Mouse (Mus musculus): ENCODE measurements around the gene Asl.

Asl gene

DNA sequence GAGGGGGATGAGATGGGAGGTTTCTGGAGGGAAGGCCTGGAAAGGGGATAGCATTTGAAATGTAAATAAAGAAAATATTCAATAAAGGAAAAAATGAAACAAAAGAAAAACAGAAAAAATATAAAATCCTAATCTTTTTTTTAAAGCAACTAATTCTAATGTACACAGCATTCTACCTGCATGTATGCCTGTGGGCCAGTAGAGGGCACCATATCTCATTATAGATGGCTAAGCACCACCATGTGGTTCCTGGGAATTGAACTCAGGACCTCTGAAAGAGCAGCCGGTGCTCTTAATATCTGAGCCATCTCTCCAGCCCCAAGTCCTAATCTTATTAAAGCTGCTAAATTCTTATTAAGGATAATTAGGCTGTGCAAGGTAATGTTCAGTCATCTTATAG, 21.7 kb downstream of the Asl start:
- DNase-seq (ENCODE audit: low read depth, low spot score) = no peak

DNA sequence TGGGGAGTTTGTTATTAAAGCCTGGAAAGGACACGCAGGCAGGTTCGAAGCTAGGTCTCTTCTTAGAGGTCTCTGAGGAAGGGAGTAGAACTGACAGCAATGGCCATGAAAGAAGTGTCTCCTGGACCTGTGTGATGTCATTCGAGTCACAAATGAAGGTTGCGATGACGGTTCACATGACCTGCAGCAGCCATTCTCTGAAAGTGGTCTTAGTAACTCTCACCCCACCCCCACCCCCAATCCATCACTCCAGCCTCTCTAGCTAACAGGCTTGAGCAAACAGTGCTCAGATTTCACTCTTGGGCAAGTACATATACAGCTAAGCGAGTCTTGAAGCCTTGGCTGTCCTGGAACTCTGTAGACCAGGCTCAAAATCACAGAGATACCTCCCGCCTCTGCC, 25.8 kb downstream of the Asl start:
- no peak for DNase-seq (ENCODE audit: low read depth, low spot score)

DNA sequence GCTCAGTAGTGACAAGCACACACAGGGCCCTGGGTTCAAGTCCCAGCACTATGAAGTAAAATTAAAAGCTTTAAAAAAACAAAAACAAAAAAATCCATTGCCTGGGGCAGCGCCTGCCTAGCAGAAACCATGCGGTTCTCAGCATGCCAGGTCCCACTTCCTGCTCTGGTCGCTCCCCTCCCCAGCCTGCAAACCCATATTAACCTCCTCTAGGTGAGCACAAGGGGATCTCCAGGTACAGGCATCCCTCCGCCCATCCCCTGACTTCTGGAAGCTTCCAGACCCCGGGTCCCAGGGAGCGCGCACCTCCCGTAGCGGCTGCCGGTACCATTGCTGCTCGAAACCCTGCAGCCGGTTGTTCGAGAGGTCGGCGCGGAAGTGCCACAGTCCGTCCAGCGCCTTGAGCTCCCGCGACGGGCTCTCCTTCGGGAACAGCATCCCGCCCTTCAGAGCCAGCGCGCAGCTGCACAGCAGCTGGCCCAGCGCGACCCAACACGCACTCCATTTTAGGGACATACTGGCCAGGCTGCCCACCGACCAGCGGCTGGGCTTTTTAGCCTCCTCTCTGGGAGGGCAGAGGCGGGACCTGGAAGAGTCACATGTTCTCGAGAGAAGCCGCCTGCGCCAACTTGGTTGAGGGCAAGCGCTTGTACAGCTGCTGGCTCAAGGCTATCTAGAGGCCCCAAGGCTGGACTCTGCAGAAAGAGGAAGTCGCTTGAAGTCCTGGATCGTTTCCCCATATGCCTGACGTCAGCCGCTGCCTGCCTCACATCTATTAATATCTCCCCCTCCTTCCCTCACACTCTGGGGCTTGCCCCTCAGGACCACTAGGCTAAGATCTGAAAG, 26.5 kb downstream of the Asl start, which contains the start of gene Gusb:
TSS of gene Gusb (minus strand) at position 749 of the 846 bp plus-strand sequence.
- DNase-seq (ENCODE audit: low read depth, low spot score) = no peak

DNA sequence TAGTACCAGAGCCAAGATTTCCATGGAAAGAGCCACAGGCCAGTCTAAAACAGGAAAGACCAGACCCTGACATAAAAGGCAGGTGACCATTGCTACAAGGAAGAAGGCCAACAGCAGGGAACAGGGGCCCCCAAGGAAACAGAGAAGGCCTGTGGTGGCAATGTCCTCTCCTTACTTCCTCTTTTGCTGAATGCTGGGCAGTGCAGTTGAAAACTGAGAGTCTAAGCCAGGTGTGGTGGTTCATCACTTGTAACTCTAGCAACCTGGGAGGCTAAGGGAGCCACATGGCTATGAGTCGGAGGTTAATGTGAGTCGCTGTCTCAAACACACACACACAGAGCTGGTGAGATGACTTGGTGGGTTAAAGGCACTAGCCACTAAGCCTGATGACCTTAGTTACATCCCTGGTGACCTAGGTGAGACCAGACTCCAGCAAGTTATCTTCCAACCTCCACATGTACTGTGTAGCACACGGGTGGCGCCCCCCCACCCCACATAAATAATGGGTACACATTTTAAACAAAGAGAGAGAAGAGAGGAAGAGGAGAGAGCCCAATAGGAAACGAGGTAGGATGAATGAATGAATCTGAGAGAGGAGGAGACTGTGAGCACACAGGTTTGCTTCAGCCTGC, 27.6 kb downstream of the Asl start:
- no peak for DNase-seq (ENCODE audit: low read depth, low spot score)

DNA sequence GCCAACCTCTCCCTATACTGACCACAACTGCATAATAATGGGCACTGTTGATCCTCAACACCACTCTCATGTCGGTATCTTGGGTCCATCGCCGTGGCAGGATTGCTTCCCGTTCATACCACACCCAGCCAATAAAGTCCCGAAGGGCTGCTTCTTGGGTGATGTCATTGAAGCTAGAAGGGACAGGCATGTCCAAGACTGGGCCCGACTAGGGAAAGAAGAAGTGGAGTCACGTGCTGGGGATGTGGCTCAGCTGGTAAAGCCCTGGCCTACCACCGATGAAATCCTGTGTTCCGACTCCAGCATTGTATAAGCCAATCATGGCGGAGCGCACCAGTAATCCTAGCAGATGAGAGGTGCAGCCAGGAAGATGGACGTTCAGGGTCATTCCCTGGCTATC, 28.3 kb downstream of the Asl start:
- DNase-seq (ENCODE audit: low read depth, low spot score) = no peak

DNA sequence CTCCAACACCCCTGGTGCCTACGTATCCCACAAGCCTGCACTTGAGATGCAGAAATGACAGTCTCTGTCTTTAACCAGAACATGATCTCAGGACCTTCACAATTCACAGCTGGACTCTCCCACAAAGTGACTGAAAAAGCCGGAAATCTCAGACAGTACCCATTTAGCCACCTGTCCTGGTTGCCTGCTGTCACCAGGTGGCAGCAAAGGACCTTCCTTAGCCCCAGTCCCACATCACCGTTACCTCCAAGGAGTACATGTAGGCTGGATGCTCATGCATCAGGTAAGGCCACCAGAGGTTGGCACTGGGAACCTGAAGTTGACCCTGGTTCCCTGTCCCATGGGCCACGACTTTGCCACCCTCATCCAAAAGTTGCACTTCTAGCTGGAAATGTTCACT, 29.9 kb downstream of the Asl start:
- DNase-seq (ENCODE audit: low read depth, low spot score) = peak; percentile 74

DNA sequence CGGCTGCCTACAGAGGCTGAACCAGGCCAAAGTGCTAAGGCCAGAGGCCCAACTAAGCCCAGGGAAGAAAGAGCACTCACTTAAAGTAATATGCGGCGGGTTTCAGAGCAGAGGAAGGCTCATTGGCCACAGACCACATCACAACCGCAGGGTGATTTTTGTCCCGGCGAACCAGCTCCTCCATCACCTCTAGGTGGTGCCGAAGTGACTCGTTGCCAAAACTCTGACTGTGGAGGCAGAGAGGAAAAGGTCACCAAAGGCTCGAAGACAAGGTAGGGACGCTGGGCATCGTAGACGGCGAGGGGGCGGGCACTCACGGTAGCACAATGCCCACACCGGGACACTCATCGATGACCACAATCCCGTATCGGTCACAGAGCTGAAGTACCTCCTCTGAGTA, 31.3 kb downstream of the Asl start:
- DNase-seq (ENCODE audit: low read depth, low spot score) = peak; percentile 36

DNA sequence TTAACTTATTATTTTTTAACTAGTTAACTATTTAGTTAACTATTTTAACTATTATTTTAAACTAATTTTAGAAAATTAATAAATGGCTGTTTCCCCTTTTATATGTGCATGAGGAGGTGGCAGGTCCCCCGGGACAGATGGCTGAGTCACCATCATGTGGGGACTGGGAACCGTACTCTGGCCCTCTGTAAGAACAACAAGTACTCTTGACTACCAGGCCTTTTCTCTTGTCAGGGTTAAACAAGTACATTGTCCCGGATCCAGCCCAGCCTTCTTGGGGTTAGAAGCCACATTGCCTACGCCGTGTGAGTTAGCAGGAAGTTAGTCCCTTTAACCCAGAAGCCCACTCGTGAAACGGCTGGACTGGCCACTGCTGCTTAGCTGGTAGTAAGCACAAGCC, 34.1 kb downstream of the Asl start:
- DNase-seq (ENCODE audit: low read depth, low spot score) = no peak

DNA sequence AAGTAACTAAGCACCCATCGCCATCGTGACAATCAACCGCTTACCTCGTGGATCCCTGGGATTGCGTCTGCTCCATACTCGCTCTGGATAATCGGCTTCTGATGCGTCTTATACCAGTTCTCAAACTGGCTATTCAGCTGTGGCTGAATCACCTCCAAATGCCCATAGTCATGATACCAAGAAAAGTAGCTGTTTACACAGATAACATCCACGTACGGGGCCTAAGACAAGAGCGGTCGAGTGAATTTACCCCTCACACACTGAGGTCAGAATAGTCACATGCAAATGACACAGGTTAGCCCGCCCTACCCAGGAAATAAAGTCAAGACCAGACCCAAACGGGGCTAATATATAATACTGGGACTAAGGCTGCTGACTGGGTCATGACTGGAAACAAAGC, 35.7 kb downstream of the Asl start:
- DNase-seq (ENCODE audit: low read depth, low spot score) = no peak

DNA sequence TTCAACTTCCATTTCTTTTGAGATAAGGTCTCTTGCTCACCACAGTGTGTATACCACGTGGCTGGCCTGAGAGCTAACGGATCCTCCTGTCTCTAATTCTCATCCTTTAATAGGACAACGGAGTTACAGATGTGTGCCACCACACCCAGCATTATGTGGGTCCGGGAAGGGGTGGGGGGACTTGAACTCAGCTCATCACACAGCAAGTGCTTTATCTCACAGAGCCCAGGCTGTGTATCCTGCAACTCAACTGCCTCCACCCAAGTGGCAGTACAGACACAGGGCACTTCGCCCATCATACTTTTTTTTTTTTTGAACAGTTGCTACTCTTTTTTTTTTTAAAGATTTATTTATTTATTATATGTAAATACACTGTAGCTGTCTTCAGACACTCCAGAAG, 37.1 kb downstream of the Asl start:
- no peak for DNase-seq (ENCODE audit: low read depth, low spot score)

DNA sequence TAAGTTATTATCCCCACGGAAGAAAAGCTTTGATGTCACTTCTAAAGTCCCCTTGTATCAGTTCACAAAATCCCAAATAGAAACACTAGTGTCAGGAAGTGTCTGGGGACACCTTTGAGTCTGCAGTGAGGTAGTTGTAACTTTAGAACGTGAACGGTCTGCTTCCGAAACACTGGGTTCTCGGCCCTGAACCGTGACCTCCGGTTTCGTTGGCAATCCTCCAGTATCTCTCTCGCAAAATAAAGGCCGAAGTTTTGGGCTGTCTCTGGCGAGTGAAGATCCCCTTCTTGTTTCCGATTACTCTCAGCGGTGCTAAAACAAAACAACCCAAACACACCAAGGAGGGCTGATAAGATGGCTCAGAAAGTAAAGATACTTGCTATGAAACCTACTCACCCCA, 39.7 kb downstream of the Asl start:
- no peak for DNase-seq (ENCODE audit: low read depth, low spot score)

DNA sequence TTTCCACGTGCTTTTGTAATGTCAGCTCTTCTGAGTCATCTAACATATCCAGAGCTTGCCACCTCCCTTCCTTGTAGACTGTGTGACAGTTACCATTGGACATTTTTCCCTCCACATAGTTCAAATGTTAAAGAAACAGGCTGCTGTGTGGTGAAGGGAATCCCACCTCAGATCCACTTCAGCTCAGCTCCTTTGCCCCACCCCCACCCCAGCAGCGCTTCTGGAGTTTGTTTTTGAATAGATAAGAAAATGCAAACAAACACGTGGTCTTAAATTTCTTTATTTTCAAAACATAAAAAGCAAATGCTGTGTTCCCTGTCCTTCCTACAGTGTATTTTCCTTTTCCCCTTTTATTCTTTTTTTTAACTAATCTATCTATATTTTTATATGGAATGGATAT, 48.8 kb downstream of the Asl start:
- no peak for DNase-seq (ENCODE audit: low read depth, low spot score)

DNA sequence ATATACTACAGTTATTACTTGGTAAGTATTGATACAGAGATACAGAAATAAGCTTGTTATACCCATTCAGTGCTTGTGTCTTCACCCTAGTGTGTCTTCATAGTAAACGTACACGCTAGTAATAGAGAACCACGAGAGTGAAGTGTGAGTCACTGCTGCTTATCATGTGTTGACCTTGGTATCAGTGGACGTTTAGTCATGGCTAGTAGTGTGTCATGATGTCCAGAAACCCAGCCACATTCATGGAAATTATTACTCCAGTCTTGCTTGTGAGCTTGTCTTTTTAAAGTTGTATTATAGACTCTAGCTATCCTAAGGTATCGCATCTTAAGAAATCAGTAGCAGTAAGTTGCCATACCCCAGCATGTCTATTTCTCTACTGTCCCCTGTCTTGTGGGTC, 50.4 kb downstream of the Asl start:
- no peak for DNase-seq (ENCODE audit: low read depth, low spot score)

DNA sequence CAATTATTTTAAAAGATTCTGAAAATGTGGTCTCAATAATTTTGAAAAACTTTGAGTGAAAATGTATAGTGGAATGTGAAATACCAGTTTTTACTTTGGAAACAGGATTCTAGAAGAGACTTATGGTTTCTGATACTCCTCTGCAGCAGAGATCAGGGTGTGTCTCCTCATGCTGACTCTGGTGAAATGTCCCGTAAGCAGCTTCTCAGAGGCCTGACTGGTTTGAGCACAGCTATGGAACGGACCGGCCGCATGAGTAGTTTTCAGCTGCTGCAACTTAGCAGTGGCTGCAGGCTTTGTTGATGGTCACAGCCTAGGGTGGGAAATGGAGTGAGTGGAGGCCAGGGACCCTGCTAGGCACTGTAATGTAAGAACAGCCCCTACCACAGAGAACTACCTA, 51.3 kb downstream of the Asl start:
- no peak for DNase-seq (ENCODE audit: low read depth, low spot score)

DNA sequence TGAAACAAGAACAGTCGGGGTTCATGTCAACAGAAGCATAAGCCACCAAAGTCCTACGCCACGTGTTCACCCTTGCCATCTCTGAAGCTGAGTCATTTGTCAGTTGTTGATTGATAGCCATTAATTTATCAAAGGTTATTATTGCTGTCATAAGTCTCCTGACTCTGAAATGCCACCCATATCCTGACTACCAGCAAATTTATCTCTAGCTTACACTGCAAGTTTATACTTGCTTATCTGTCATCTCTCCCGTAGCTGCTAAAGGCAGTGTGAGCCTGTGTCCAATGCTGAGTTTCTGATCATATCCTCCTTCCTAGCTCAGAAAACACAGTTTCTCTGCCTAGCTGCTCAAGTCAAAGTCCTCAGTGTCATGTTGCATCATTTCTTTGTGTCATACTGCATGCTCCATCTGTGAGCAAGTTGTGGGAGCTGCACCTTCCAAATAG, 54.2 kb downstream of the Asl start:
- DNase-seq (ENCODE audit: low read depth, low spot score) = no peak

DNA sequence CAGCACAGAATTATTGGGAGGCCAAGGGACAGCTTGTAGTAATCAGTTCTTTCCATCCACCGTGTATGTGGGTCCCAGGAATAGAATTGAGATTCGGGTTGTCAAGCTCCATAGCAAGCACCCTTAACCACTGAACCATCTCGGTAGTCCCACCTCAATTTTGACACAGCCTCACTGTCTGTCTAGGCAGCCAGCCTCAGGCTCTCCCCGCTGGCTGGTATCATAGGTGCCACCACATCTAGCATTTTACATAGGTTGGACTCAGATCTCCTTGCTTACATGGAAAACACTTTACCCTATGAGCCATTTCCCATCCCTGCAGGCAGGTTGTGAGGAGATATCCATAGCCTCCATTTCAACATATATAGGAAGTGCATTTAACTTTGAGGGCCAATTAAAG, 54.7 kb downstream of the Asl start:
- no peak for DNase-seq (ENCODE audit: low read depth, low spot score)

DNA sequence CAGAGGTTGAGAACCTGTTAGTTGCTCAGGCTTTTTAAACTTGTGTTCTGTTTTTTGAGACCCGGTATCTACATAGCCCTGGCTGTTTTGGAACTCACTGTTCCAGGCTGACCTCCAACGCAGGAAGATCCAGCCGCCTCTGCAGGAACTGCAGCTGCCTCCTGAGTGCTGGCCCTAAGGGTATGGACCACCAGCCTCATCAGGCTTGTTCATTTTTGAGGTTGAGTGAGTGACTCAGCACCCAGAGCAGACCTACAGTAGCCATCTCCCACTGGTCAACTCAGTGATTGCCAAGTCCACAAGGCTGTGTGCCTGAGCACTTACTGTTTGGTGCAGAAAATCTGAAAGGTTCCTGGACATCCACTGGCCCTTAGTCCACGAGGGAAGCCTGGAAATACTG, 57.6 kb downstream of the Asl start:
- DNase-seq (ENCODE audit: low read depth, low spot score) = no peak

DNA sequence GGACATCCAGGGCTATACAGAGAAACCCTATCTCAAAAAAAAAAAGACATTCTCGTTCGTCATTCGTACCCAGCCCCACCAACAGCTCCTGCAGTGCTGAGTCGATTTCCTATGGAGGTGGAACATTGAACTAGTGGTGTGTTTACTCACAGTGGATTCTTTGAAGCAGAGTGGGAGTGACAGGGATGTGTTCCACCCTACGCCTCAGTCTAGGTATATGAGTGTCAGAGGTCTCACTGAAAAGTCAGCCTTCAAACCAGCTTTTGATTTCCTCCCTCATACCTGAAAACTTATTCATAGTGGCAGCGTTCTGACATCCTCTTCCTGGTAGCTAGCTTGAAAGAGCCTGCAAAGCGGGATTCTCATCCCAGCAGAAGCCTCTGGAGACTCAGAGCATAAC, 60.6 kb downstream of the Asl start:
- DNase-seq (ENCODE audit: low read depth, low spot score) = no peak

DNA sequence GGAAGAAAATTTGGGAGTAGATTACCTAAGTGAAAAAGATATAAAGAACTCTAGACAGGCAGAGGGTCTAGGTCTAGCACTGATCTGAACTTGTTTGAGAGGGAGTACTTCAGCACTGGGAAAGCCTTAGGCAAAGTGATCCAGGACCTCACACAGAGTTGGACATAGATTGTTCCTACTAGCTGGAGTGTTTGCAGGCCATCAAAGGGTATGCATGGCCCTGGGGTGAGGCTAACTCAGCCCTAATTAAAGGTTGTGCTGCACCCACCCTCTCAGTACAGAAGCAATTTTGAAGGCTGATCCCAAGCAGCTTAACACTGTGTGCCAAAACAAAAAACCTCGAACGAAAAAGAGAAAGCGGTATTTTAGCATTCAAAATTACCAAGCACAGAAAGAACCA, 62.6 kb downstream of the Asl start:
- DNase-seq (ENCODE audit: low read depth, low spot score) = peak; percentile 53

DNA sequence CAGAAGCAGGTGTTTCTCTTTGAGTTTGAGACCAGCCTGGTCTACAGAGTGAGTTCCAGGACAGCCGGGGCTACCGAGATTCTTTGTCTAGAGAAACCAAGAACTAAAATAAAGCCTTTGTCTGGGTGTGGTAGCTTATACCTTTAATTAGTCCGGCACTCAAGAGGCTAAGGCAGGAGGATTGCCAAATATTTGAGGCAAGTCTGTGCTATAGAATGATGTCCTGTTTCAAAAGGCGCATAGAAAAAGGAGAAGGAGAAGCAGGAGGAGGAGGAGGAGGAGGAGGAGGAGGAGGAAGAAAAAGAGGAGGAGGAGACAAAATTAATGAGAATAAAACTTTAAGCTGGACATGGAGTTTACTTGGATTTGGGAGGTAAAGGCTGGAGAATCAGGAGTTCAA, 65.8 kb downstream of the Asl start:
- no peak for DNase-seq (ENCODE audit: low read depth, low spot score)

Data from ES-CJ7 (cell line).